Mouse (Mus musculus): ENCODE measurements around the gene Fastkd5.
A peak's percentile ranks its signal among the peaks of the same experiment; 100 is the strongest.
"Not testable (repeated sequence)": the region's sequence is repeated elsewhere in the genome, so short reads cannot be mapped to it uniquely, and the experiment has no call there.

Fastkd5 gene

DNA sequence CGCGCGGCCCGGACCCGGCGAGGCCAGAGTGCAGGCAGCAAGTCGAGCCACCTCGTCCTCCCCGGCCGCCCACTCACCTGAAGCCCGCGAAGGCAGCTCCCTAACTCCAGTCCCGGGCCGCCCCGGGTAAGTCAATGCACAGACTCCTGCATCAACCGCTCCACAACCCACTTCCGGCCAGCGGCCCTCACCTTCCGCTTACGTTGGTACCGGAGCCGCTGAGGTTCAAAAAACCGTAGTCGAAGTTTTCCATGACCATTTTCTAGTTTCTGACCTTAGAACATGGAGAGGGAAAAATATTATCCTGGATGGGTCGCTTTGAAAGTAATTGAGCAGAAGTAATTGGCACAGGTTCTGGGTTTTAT, at the start of gene Fastkd5, which contains the start of gene Ubox5:
Gene Fastkd5, minus strand, starts transcription at position 189 of the 365 bp plus-strand sequence.
Gene Ubox5, minus strand, starts transcription at position 200 of the 365 bp plus-strand sequence.
- ATAC-seq (ENCODE audit: insufficient number of reproducible peaks, low FRiP score, low TSS enrichment), result peak; percentile 68

DNA sequence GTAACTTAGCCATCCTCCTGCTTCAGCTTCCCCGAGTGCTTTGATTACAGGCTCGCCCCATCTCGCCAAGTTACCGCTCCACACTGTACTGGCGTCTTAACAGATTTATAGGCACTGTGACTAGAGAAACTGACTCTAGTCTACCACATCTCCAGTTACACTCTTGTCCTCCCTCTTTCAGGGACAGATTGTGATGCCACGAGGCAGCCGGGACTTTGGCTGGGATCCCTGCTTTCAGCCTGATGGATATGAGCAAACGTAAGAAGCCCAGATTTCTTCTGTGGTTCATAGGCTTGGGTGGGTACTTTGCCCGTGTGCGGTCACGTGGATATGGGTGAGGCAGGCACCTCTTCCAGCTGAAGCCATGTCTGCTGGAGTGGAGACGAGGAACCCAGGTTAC, 49.3 kb upstream of the Fastkd5 start:
- no peak for ATAC-seq (ENCODE audit: insufficient number of reproducible peaks, low FRiP score, low TSS enrichment)

DNA sequence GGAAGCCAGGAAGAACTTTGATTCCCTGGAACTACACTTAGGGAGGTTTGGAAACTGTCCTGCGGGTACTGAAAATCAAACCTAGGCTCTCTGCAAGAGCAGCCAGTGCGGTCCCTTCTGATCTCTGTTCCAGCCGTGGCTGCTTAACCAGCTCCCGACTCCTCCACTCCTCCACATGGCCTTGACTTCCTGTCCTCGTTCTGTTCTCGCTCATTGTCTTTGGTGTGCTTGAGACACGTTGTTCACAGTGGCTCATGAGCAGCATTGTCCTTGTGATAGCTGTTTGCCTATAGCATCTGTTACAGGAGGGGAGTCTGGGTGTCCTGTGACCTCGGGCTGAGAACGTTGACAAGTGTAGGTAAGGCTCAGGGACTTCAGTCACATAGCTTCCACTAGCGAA, 47.4 kb upstream of the Fastkd5 start:
- no peak for ATAC-seq (ENCODE audit: insufficient number of reproducible peaks, low FRiP score, low TSS enrichment)

DNA sequence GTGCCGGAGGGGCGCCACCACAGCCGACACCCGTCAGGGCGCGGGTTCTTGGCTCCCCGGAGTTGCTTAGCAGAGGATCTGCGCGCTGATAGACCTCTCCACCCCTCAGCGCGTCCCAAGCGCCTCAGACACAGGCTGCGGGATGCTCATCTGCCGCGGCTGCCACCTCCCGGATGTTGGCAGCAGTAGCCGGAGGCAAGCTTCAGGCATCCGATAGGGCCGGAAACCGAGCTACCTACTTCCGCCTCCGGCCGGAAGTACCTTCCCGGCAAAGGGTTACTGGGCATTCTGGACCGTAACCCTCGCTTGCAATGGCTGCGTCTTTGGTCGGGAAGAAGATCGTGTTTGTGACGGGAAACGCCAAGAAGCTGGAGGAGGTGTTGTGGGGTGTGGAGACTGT, 37.7 kb upstream of the Fastkd5 start, which contains the start of gene Itpa:
Gene Itpa, plus strand, starts transcription at position 52 of the 400 bp plus-strand sequence.
- peak; percentile 76 for ATAC-seq (ENCODE audit: insufficient number of reproducible peaks, low FRiP score, low TSS enrichment)

DNA sequence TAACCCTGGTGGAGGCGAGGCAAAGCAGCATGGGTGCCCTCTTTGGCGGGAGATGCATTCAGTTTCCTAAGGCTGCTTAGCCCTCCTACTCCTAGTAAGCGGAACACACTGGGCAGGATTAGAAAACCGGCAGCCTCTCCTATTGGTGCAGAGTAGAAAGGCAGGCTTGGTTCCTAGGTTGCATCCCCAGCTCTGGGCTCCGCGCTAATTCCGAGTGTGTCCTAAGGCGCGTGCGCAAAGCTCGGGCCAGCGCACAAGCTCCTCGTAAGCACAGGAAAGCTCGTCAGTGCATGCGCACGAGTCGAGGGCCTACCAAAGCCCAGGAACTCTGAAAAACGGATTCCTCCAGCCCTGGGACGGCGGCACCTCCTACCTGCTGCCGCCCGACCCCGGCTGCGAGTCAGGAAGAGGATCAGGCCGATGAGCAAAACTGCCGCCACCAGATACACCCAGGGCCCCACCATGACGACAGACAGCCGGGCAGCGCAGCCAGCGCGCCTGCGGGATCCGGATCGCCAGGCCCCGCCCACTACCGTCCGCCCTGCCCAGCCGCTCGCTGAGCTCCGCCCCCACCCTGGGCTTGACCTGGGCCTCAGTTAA, 34.4 kb upstream of the Fastkd5 start, which contains the start of gene Ddrgk1:
Gene Ddrgk1, minus strand, starts transcription at position 558 of the 600 bp plus-strand sequence.
- peak; percentile 90 for ATAC-seq (ENCODE audit: insufficient number of reproducible peaks, low FRiP score, low TSS enrichment)

DNA sequence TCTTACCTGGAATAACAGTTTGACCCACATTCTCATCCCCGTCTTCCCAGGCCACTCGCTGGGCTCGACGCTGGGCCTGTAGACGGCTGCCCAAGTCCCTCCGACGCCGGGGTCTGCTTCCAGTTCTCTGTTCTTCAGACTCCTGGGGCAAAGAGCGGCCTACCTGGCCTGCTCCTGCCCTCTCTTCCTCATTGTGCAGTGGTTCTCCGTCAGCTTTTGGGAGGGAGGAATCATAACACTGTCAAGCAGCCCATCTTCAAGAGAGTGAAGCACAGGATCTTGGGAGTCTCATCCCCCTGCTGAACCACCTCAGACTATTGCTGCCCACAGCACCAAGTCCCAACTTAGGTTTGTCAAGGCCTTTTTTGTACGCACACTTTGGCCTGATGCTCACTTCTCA, 33.5 kb upstream of the Fastkd5 start:
- no peak for ATAC-seq (ENCODE audit: insufficient number of reproducible peaks, low FRiP score, low TSS enrichment)

DNA sequence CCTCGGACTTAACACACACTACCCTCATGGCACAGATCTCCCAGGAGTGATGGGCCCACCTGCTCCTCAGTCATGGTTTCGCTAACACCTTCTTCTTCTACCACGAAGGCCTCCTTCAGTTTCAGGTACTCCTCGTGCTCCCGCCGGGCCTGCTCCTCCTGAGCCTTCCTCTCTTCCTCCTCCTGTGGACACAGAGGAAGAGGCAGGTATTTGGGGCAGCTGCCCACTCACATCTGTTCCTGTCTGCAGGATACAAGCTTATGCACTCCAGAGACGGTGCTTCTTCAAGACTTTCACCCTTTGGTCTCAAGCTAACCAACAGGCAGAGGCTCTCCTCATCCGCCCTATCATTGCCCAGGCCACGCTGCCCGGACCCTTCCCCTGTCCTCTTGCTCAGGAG, 28.7 kb upstream of the Fastkd5 start:
- ATAC-seq (ENCODE audit: insufficient number of reproducible peaks, low FRiP score, low TSS enrichment), result no peak

DNA sequence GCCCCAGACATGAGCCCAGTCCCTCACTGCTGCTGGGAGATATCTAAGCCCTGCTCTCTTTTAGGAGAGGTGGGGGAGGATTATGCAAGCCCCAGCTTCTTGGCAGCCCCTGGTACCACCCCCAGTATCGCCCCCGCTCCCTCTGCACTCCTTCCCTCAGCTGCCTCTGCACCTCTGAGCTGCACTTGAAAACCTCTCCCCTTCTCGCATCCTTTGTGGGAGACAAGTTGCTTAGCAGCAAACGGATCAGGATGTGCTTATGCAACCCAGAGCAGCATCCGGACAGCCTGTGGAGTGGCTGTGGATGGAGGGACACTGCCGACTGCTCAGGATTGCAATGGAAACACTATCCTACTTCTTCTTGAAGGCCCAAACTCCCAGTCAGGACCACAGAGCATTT, 27.7 kb upstream of the Fastkd5 start:
- ATAC-seq (ENCODE audit: insufficient number of reproducible peaks, low FRiP score, low TSS enrichment), result no peak

DNA sequence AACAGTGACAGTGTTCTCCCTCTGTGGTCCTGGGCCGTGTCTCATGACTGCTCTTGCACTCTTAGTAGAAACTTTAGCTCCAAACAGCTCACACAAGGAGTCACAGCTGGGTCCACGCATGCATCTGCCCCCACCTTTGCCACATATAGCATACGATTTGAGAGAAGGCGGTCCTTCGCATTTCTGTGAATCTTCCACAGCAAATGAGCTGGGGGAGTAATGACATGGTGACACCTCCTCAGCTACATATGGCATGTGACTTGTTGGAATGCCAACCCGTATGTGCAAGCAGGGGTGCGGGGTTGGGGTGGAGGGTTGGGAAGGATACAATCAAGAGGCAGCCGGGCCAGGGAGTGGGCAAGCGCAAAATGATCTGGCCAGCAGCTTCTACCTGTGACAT, 26.7 kb upstream of the Fastkd5 start:
- no peak for ATAC-seq (ENCODE audit: insufficient number of reproducible peaks, low FRiP score, low TSS enrichment)

DNA sequence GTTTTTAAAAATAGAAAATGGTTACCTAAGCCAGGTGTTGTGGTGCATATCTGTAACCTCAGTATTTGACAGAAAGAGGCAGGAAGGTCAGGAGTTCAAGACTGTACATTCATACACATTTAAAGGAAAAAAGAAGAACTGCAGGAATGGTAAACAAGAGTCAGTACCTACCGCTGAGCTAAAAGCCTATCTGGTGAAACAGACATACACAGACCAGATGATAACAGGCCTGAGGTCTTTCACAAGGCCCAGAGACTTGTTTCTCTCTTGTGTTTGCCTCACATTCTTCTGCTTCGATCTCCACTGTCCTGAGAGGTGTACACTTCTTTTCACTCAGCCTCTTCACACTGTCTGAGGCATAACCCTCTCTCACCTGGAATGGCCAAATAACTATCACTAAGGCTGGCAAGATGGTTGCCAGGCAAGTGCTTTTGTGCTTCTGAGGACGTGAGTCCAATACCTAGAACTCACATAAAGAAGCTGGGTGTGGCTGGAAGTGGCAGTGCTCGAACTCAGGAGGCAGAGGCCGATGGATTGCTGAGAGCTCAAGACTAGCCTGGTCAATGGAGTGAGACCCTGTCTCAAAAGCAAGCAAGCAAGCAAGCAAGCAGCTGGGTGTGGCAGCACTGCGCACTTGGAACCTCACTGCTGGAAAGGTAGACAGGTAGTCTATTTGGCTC, 26.0 kb upstream of the Fastkd5 start:
- ATAC-seq (ENCODE audit: insufficient number of reproducible peaks, low FRiP score, low TSS enrichment), result no peak

DNA sequence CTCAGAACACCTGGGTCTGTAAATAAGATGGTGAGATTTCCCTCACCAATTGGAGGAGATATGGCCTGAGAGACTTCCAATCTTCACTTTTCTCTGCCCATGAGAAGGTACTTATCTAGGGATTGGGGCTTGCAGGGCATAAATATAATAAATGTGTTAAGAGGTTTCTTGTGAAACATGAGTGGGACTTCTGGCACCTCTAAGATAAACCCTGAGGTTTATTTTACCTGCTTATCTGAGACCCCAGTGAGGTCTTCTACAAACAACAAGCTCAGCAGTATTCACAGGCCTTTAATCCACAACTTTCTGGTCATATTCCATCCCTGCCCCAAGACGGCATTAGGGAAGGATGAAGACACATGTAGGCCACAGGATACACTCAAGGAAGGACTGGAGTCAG, 23.9 kb upstream of the Fastkd5 start:
- no peak for ATAC-seq (ENCODE audit: insufficient number of reproducible peaks, low FRiP score, low TSS enrichment)

DNA sequence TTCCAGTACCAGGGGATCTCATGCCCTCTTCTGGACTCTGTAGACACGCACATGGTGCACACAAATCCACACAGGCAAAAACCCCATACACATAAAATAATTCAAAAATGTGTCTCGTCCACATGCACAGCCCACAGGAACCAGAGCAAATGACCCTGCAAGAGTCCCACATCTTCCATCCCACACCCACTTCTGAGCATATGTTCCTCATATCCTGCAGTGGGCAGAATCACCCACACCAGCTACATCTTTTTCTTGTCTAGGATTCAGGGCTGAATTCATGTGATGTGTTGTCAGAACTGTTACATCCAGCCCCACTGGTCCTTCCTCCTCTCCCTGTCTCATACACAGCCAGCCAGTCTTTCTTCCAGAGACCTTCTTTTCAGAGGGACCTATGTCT, 23.5 kb upstream of the Fastkd5 start:
- no peak for ATAC-seq (ENCODE audit: insufficient number of reproducible peaks, low FRiP score, low TSS enrichment)

DNA sequence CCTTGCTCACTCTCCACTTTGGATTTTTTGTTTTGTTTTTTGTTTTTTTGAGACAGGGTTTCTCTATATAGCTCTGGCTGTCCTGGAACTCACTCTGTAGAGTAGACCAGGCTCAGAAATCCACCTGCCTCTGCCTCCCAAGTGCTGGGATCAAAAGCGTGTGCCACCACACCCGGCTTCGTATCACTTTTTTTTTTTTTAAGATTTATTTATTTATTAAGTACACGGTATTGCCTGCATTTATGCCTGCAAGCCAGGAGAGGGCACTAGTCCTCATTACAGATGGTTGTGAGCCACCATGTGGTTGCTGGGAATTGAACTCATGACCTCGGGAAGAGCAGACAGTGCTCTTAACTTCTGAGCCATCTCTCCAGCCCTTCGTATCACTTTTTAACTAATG, 19.2 kb upstream of the Fastkd5 start:
- not testable (repeated sequence) for ATAC-seq (ENCODE audit: insufficient number of reproducible peaks, low FRiP score, low TSS enrichment)

DNA sequence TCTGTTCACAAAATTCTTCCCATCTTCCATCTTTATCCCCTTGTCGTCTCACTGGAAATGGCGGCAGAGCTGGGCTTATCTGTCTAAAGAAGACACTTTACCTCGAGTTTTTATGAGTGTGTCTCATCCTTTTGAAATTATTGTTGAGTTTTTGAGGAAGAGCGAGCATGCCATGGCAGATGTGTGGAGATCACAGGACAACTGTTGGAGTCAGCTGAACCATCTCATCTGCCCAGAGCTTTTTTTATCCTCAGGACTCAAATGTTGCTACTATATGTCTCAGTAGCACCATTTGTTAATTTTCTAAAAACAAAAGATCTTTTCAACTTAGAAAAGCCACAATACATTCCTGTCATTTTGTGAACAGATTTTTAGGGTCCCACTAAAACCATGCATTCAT, 15.4 kb upstream of the Fastkd5 start:
- ATAC-seq (ENCODE audit: insufficient number of reproducible peaks, low FRiP score, low TSS enrichment), result no peak

DNA sequence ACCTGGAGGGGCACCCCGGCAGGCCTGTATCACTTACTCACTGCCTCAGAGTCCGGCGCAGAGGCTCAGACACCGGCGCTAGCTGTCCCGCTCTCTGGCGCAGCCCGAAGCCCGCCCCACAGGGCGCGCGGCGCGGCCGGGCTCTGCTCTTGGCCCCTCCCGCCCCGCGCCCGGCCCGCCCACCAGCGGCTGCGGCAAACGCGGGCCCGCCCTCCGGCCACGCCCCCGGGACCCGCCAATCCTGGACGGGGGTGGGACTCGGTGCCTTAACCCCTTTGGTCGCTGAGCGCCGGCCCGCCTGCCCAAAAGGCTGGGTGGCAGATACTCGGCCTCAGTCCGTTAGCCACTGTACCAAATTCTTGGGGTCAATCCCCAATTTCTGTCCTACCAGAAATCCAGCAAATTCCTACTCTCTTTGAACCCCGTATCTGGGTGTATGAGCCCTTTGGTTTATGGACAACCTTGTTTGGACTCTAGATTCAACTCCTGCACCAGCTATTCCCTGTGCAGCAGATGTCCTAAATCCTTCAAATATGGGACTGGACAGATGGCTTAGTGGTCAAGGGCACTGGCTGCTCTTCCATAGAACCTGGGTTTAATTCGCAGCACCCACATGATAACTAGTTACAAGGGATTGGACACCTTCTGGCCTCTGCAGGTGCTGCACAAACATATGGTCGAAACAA, 13.0 kb upstream of the Fastkd5 start, which contains the start of gene Lzts3:
Gene Lzts3, minus strand, starts transcription at position 120 of the 686 bp plus-strand sequence.
- ATAC-seq (ENCODE audit: insufficient number of reproducible peaks, low FRiP score, low TSS enrichment), result peak; percentile 88

DNA sequence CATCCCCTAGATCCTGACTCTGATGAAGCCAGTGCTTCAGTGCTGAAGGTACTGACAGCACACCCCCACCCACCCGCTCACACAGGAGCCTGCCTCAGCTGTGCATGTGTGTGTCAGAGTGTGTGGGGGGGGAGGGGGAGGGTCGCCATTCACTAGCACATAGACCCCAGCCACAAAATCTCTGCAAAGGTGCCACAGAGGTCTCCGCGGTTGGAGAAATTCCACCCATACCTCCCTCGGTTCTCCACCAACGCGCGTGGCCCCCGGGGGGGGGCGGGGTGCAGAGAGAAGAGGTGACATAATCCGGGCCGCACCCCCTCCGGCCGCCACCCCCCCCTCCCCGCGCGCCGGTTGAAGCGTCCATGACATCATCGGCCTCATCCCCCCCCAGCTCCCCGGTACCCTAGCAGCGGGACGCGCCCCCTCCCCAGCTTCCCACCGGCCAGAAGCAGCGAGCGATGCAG, 12.4 kb upstream of the Fastkd5 start:
- peak; percentile 60 for ATAC-seq (ENCODE audit: insufficient number of reproducible peaks, low FRiP score, low TSS enrichment)

DNA sequence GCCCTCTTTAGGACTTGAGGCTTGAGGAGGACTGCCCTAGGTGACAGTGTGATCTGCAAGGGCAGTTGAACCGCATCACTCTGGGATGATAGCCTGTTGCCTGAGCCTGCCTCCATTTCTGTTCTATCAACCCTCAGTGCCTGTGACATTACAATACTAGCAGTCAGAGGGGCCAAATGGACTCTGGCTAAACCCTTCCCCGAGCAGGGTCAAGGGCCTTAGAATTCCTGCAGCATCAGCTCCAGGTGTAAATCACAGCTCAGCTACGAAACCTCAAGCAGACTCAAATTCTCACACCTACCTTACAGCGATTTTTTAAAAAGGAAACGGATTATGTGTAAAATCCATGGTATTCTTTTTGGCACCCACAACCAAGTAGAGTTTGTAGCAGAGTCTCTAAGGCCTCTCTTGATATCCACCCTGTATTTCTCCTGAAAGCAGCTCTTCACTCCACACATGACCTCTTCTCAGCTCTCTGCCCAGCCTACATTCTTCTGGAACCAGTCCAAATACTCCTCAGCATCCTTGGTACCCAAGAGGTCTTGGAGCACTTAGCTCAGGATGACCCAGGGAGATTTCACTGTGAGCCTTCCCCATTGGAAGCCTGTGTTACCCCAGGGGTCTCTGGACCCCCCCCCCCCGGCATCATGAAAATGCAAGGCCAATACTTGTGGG, 11.7 kb upstream of the Fastkd5 start:
- ATAC-seq (ENCODE audit: insufficient number of reproducible peaks, low FRiP score, low TSS enrichment), result no peak

DNA sequence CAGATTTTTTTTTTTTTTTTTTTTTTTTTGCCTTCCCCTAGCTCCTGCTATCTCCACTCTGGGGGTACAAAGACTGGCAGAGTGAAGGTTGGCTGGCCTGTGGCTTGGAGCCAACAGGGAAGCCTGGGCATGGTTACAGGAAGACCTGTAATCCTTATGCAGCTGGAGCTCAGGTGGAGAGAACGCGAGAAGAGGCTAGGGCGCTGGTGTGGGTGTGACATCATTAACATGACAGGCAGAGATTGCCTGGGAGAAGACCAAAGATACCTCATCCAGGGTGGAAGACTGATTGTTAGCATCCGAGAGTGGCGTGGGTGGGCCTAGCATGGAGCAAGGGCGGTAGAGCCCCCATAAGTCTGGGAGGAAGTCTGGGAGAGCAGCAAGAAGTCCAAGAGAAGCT, 9.4 kb upstream of the Fastkd5 start:
- no peak for ATAC-seq (ENCODE audit: insufficient number of reproducible peaks, low FRiP score, low TSS enrichment)

DNA sequence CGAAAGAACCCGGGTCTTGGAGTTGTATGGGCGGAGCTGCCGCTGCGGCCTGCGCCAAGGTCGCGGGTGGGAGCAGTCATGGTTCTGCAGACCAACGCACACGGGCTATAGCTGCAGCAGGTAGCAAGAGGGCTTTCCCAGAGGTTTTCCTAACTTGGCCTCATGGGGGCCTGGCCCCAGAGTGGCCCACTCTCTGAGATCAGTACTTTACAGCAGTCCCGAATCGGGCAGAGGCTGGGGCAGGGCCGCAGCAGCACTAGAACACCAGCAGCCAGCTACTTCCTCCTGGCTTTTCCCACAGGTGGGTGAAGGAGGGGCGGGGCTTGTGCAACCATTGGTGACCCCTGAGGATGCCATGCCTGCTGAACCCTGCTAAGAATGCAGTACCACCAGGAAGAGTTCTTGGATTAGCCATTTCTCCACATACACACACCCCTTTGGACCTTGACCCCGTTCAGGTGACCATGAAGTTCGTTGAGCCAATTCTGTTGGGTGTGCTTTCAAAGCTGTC, 8.3 kb upstream of the Fastkd5 start:
- ATAC-seq (ENCODE audit: insufficient number of reproducible peaks, low FRiP score, low TSS enrichment), result no peak

DNA sequence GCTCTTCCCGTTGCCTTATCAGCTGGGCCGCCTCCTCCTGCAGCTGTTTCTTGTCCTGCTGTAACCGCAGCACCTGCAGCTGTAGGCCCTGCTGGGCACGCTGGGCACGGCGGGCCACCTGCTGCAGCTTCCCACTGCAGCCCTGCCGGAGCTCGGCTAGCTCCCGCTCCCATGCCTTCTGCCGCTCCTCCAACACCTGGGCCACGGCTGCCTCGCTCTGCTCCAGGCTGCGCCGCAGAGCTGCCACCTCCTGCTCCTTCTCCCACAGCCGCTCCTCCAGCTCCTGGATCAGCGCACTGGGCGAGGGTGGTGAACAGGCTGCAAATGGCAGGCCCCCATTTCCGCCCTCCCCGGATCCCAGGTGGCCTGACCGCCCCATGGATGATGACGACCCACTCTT, 6.0 kb upstream of the Fastkd5 start:
- no peak for ATAC-seq (ENCODE audit: insufficient number of reproducible peaks, low FRiP score, low TSS enrichment)

All from cerebellum, adult (tissue).